ENCODE assay signal across 12 mouse cellular contexts in the genomic region with DNA sequence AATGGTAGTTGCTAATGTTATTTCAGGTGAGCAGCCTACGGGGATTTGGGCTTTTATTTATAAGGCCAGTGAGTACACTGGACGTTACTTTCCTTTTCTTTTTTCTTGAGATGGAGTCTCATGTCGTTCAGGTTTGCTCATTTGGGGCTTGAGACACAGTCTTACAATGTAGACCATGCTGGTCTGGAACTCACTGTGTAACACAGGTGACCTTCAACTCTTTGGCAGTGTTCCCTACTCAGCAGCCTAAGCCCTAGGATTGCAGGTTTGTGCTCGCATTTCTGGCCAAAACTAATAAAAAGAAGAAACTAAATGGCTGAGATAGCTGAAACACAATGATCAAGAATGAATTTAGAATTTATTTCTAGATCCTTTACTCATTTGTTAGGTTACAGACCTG. TPM values are rescaled to one million over a fixed set of nuclear protein-coding genes. Genes with fewer than 3 reads are reported as not detected.
DNase-seq lines count a peak whose midpoint lies in the region; ATAC-seq and TF ChIP-seq lines count a peak whose summit lies in the region.
"Had no signal": no experiment of that assay in that cellular context is flagged by ENCODE, and none has a peak within 500 bp of the region (broad histone marks: within the 10 kb centered on the region; RNA-seq: fewer than 3 reads in every experiment).

No protein-coding gene starts in this region.

- 0 out of 2 replicates have a peak overlapping the region, but pooled peaks have one; percentile 10 for H3K27ac ChIP-seq in lung, embryonic 15.5 days
- H3K27ac ChIP-seq in small intestine, adult 2 months (ENCODE audit: insufficient read depth, low read depth, low read length) = peak overlapping the region; percentile 41
- H3K27ac ChIP-seq: embryonic facial prominence, embryonic 15.5 days; hindbrain, embryonic 12.5 days had no signal

- no peaks in the 10 kb centered on the region for H3K27me3 ChIP-seq in lung, embryonic 15.5 days
- H3K27me3 ChIP-seq in small intestine, adult 2 months (ENCODE audit: control insufficient read depth, insufficient read depth, low read length) = no peaks in the 10 kb centered on the region
- H3K27me3 ChIP-seq: embryonic facial prominence, embryonic 15.5 days; hindbrain, embryonic 12.5 days had no signal

- peak; percentile 41 for DNase-seq in adrenal gland, postnatal 14 days
- DNase-seq in adrenal gland, postnatal 25 days = no peak
- DNase-seq in lung, postnatal 4 days = no peak
- DNase-seq in kidney, adult 8-10 months = peak; percentile 45 to 47
- no peak for DNase-seq in layer of hippocampus, adult 18-20 months (ENCODE audit: low spot score in 2 of 2)
- no peak for DNase-seq in layer of hippocampus, adult 11-12 months (ENCODE audit: low spot score)
- DNase-seq: B cell, adult 2 months; lung, postnatal 10 days had no signal

- TF ChIP-seq POLR2A in small intestine, adult 2 months (IDR thresholded peaks at IDR 0.05; ENCODE audit: low read depth, low read length) = no peak

- H3K9me3 ChIP-seq in lung, embryonic 15.5 days = no peaks in the 10 kb centered on the region
- H3K9me3 ChIP-seq: embryonic facial prominence, embryonic 15.5 days; hindbrain, embryonic 12.5 days had no signal

- no peak overlapping the region for H3K4me3 ChIP-seq in lung, embryonic 15.5 days
- no peak overlapping the region for H3K4me3 ChIP-seq in small intestine, adult 2 months (ENCODE audit: low read depth, low read length)
- H3K4me3 ChIP-seq: embryonic facial prominence, embryonic 15.5 days; hindbrain, embryonic 12.5 days had no signal

- no peaks in the 10 kb centered on the region for H3K36me3 ChIP-seq in lung, embryonic 15.5 days
- peaks cover 4% of the 10 kb centered on the region; the same call in 1 of the 2 replicates for H3K36me3 ChIP-seq in small intestine, adult 2 months (ENCODE audit: control insufficient read depth, insufficient read depth, low read length)
- H3K36me3 ChIP-seq: embryonic facial prominence, embryonic 15.5 days; hindbrain, embryonic 12.5 days had no signal

- no peak overlapping the region for H3K9ac ChIP-seq in lung, embryonic 15.5 days
- H3K9ac ChIP-seq: embryonic facial prominence, embryonic 15.5 days; hindbrain, embryonic 12.5 days had no signal

- no peak for ATAC-seq in lung, embryonic 15.5 days (ENCODE audit: borderline replicate concordance, extremely low read depth, low FRiP score, low TSS enrichment)

- no peak for TF ChIP-seq CTCF in small intestine, adult 2 months (IDR thresholded peaks at IDR 0.05; ENCODE audit: extremely low read depth, insufficient read length, insufficient replicate concordance, low read depth, low read length)

- 29% methylated on average over 4 of the region's 4 CpGs for WGBS in lung, embryonic 15.5 days
- 6% methylated on average over 4 of the region's 4 CpGs for WGBS in small intestine, adult 2 months

- 0 out of 2 replicates have a peak overlapping the region, but pooled peaks have one; percentile 13 for H3K4me2 ChIP-seq in lung, embryonic 15.5 days
- H3K4me2 ChIP-seq: embryonic facial prominence, embryonic 15.5 days; hindbrain, embryonic 12.5 days had no signal

- peaks cover 50% of the 10 kb centered on the region for H3K4me1 ChIP-seq in lung, embryonic 15.5 days
- peaks cover 22% of the 10 kb centered on the region for H3K4me1 ChIP-seq in small intestine, adult 2 months (ENCODE audit: control insufficient read depth, insufficient read depth, insufficient read length, low read length)

RNA-seq across cellular contexts. Expression of a gene that starts 15.9 kb away (rescaled TPM):
- total RNA-seq in adrenal gland, postnatal 14 days (2021) = 207 and 216 TPM in 2 replicates
- total RNA-seq in adrenal gland, postnatal 25 days (2021) = 152 and 162 TPM in 2 replicates
- polyA plus RNA-seq in lung, embryonic 15.5 days (2015; fragmentation: Nextera tagmentation; extraction: Ambion mirVana) = 40.8 and 43.2 TPM in 2 replicates
- 12.3 and 36.3 TPM in 2 replicates for polyA plus RNA-seq in small intestine, adult 2 months (2012; rRNA removed)
- 100 to 1,000 TPM; 144 to 155 TPM for total RNA-seq in layer of hippocampus, adult 18-20 months (2021)

Comparison
In these comparisons a context has a peak if more than half of its experiments do, and no peak if none do; other contexts are left out.
1. DNase-seq: peak in adrenal gland, postnatal 14 days (single experiment) and kidney, adult 8-10 months (2 of 2); none in adrenal gland, postnatal 25 days (single experiment), lung, postnatal 4 days (0 of 2), layer of hippocampus, adult 18-20 months (0 of 2) and layer of hippocampus, adult 11-12 months (single experiment).